8 mouse cellular contexts compared by ENCODE assay signal in genomic region chr3:88425708-88426420, GRCm38 (mm10). TPM values are rescaled to one million over a fixed set of nuclear protein-coding genes. Genes with fewer than 3 reads are reported as not detected.
DNase-seq lines count a peak whose midpoint lies in the region; ATAC-seq and TF ChIP-seq lines count a peak whose summit lies in the region.

No protein-coding gene starts in this region.

- ATAC-seq in heart, postnatal 0 days (ENCODE audit: insufficient read depth, low read depth), result no peak
- no peak for ATAC-seq in heart, embryonic 11.5 days (replicated peaks; ENCODE audit: insufficient number of reproducible peaks, low FRiP score, low TSS enrichment)
- ATAC-seq in midbrain, embryonic 11.5 days (ENCODE audit: low FRiP score), result no peak
- ATAC-seq in midbrain, embryonic 16.5 days, result no peak
- ATAC-seq in limb, embryonic 13.5 days (ENCODE audit: low FRiP score, low read depth), result no peak
- no peak for ATAC-seq in CD4-positive, CD25-positive, alpha-beta regulatory T cell, adult 4 months

- 77% methylated on average over 10 of the region's 10 CpGs for WGBS in heart, postnatal 0 days
- WGBS in heart, embryonic 11.5 days (ENCODE audit: insufficient replicate concordance), result 82% methylated on average over 10 of the region's 10 CpGs
- WGBS in midbrain, embryonic 11.5 days, result 86% methylated on average over 10 of the region's 10 CpGs
- 89% methylated on average over 10 of the region's 10 CpGs for WGBS in midbrain, embryonic 16.5 days
- 82% methylated on average over 10 of the region's 10 CpGs for WGBS in limb, embryonic 13.5 days
- WGBS in small intestine, adult 2 months, result 41% methylated on average over 10 of the region's 10 CpGs

- TF ChIP-seq POLR2A in small intestine, adult 2 months (IDR thresholded peaks at IDR 0.05; ENCODE audit: low read depth, low read length), result no peak

- TF ChIP-seq EP300 in heart, postnatal 0 days (IDR thresholded peaks at IDR 0.05; ENCODE audit: low read depth), result no peak

- H3K4me1 ChIP-seq in heart, postnatal 0 days (ENCODE audit: control insufficient read depth, insufficient read depth), result peaks cover 14% of the 10 kb centered on the region
- H3K4me1 ChIP-seq in heart, embryonic 11.5 days (ENCODE audit: control insufficient read depth, insufficient read depth, low read length), result peaks cover 14% of the 10 kb centered on the region
- peaks cover 13% of the 10 kb centered on the region for H3K4me1 ChIP-seq in midbrain, embryonic 11.5 days (ENCODE audit: control insufficient read depth, insufficient read depth, low read length)
- peaks cover 21% of the 10 kb centered on the region for H3K4me1 ChIP-seq in midbrain, embryonic 16.5 days (ENCODE audit: control insufficient read depth, insufficient read depth, low read length)
- H3K4me1 ChIP-seq in limb, embryonic 13.5 days, result peaks cover 24% of the 10 kb centered on the region
- peaks cover 24% of the 10 kb centered on the region; the same call in 1 of the 2 replicates for H3K4me1 ChIP-seq in small intestine, adult 2 months (ENCODE audit: control insufficient read depth, insufficient read depth, insufficient read length, low read length)

- peaks cover 8% of the 10 kb centered on the region for H3K36me3 ChIP-seq in heart, postnatal 0 days (replicated peaks; ENCODE audit: control insufficient read depth, insufficient read depth, low read length)
- H3K36me3 ChIP-seq in heart, embryonic 11.5 days (ENCODE audit: control insufficient read depth, insufficient read depth, low read length), result peaks cover 1% of the 10 kb centered on the region; the same call in 1 of the 2 replicates
- peaks cover under 1% of the 10 kb centered on the region; the same call in 1 of the 2 replicates for H3K36me3 ChIP-seq in midbrain, embryonic 11.5 days (ENCODE audit: control insufficient read depth, insufficient read depth, low read length)
- H3K36me3 ChIP-seq in midbrain, embryonic 16.5 days (ENCODE audit: control insufficient read depth, insufficient read depth, low read length), result peaks cover 4% of the 10 kb centered on the region; the same call in 1 of the 2 replicates
- H3K36me3 ChIP-seq in limb, embryonic 13.5 days, result peaks cover 10% of the 10 kb centered on the region
- H3K36me3 ChIP-seq in small intestine, adult 2 months (ENCODE audit: control insufficient read depth, insufficient read depth, low read length), result peaks cover 3% of the 10 kb centered on the region

- DNase-seq in heart, postnatal 0 days (ENCODE audit: low spot score), result no peak
- DNase-seq in midbrain, embryonic 11.5 days (ENCODE audit: low spot score, missing footprints), result no peak
- DNase-seq in urinary bladder, adult 2 months (ENCODE audit: low spot score), result no peak

- TF ChIP-seq CTCF in heart, postnatal 0 days (IDR thresholded peaks at IDR 0.05; ENCODE audit: low read depth), result no peak
- no peak for TF ChIP-seq CTCF in small intestine, adult 2 months (IDR thresholded peaks at IDR 0.05; ENCODE audit: extremely low read depth, insufficient read length, insufficient replicate concordance, low read depth, low read length)

- H3K9ac ChIP-seq in heart, postnatal 0 days (replicated peaks; ENCODE audit: low read depth, low read length), result peak overlapping the region; percentile 46; the same call in 1 of the 2 replicates
- H3K9ac ChIP-seq in heart, embryonic 11.5 days (ENCODE audit: low read depth, low read length), result no peak overlapping the region
- H3K9ac ChIP-seq in midbrain, embryonic 11.5 days (ENCODE audit: low read length), result no peak overlapping the region
- H3K9ac ChIP-seq in midbrain, embryonic 16.5 days (ENCODE audit: low read depth, low read length), result no peak overlapping the region
- no peak overlapping the region for H3K9ac ChIP-seq in limb, embryonic 13.5 days

- peak overlapping the region; percentile 91 for H3K4me2 ChIP-seq in heart, postnatal 0 days (ENCODE audit: low read depth, low read length)
- no peak overlapping the region for H3K4me2 ChIP-seq in heart, embryonic 11.5 days
- peak overlapping the region; percentile 23; the same call in 1 of the 2 replicates for H3K4me2 ChIP-seq in midbrain, embryonic 11.5 days
- H3K4me2 ChIP-seq in midbrain, embryonic 16.5 days (ENCODE audit: low read length), result no peak overlapping the region
- peak overlapping the region; percentile 96; the same call in 1 of the 2 replicates for H3K4me2 ChIP-seq in limb, embryonic 13.5 days (replicated peaks)

- peak overlapping the region; percentile 78; the same call in 1 of the 2 replicates for H3K4me3 ChIP-seq in heart, postnatal 0 days (ENCODE audit: low read depth, low read length)
- no peak overlapping the region for H3K4me3 ChIP-seq in heart, embryonic 11.5 days (ENCODE audit: low read depth, low read length)
- no peak overlapping the region for H3K4me3 ChIP-seq in midbrain, embryonic 11.5 days (ENCODE audit: low read depth, low read length)
- no peak overlapping the region for H3K4me3 ChIP-seq in midbrain, embryonic 16.5 days (ENCODE audit: low read depth, low read length)
- H3K4me3 ChIP-seq in limb, embryonic 13.5 days, result no peak overlapping the region
- H3K4me3 ChIP-seq in small intestine, adult 2 months (ENCODE audit: low read depth, low read length), result no peak overlapping the region

- no peaks in the 10 kb centered on the region for H3K27me3 ChIP-seq in heart, postnatal 0 days (ENCODE audit: control insufficient read depth, insufficient read depth, low read length)
- H3K27me3 ChIP-seq in heart, embryonic 11.5 days (ENCODE audit: control insufficient read depth, insufficient read depth, low read length), result no peaks in the 10 kb centered on the region
- no peaks in the 10 kb centered on the region for H3K27me3 ChIP-seq in midbrain, embryonic 11.5 days (ENCODE audit: control insufficient read depth, insufficient read depth, low read length)
- no peaks in the 10 kb centered on the region for H3K27me3 ChIP-seq in midbrain, embryonic 16.5 days (ENCODE audit: control insufficient read depth, insufficient read depth, low read depth, low read length)
- no peaks in the 10 kb centered on the region for H3K27me3 ChIP-seq in limb, embryonic 13.5 days
- no peaks in the 10 kb centered on the region for H3K27me3 ChIP-seq in small intestine, adult 2 months (ENCODE audit: control insufficient read depth, insufficient read depth, low read length)

- no peak overlapping the region for H3K27ac ChIP-seq in heart, postnatal 0 days (ENCODE audit: low read depth)
- no peak overlapping the region for H3K27ac ChIP-seq in heart, embryonic 11.5 days (ENCODE audit: low read depth, low read length)
- H3K27ac ChIP-seq in midbrain, embryonic 11.5 days (ENCODE audit: low read depth, low read length), result no peak overlapping the region
- no peak overlapping the region; the same call in 1 of the 2 replicates for H3K27ac ChIP-seq in midbrain, embryonic 16.5 days (ENCODE audit: low read length)
- no peak overlapping the region for H3K27ac ChIP-seq in limb, embryonic 13.5 days
- H3K27ac ChIP-seq in small intestine, adult 2 months (ENCODE audit: insufficient read depth, low read depth, low read length), result peak overlapping the region; percentile 77; the same call in 1 of the 2 replicates

- no peaks in the 10 kb centered on the region for H3K9me3 ChIP-seq in heart, postnatal 0 days (replicated peaks; ENCODE audit: control insufficient read depth, low read length)
- H3K9me3 ChIP-seq in heart, embryonic 11.5 days (replicated peaks; ENCODE audit: control insufficient read depth, low read length), result no peaks in the 10 kb centered on the region
- H3K9me3 ChIP-seq in midbrain, embryonic 11.5 days (ENCODE audit: control insufficient read depth, low read length), result no peaks in the 10 kb centered on the region
- H3K9me3 ChIP-seq in midbrain, embryonic 16.5 days (replicated peaks; ENCODE audit: control insufficient read depth, low read length, poor library complexity, severe bottlenecking), result no peaks in the 10 kb centered on the region
- H3K9me3 ChIP-seq in limb, embryonic 13.5 days, result no peaks in the 10 kb centered on the region

RNA-seq across cellular contexts. Expression of gene Slc25a44, which starts 0.9 kb away (rescaled TPM):
- total RNA-seq in heart, postnatal 0 days (2014; rRNA removed; ENCODE audit: low replicate concordance), result 17.2 and 25.4 TPM in 2 replicates
- 9.6 and 9.7 TPM in 2 replicates for polyA plus RNA-seq in heart, postnatal 0 days (2015; fragmentation: Nextera tagmentation; extraction: Ambion mirVana)
- 14.8 and 15.6 TPM in 2 replicates for polyA plus RNA-seq in heart, embryonic 11.5 days (2014; fragmentation: Nextera tagmentation; extraction: Ambion mirVana)
- 20.8 and 22.3 TPM in 2 replicates for polyA plus RNA-seq in midbrain, embryonic 11.5 days (2014; fragmentation: Nextera tagmentation; extraction: Ambion mirVana)
- 36.7 and 39.3 TPM in 2 replicates for polyA plus RNA-seq in midbrain, embryonic 16.5 days (2015; fragmentation: Nextera tagmentation; extraction: Ambion mirVana)
- 17.3 and 18.3 TPM in 2 replicates for polyA plus RNA-seq in limb, embryonic 13.5 days (2015; fragmentation: Nextera tagmentation; extraction: Ambion mirVana)
- 19.7 and 44.8 TPM in 2 replicates for polyA plus RNA-seq in small intestine, adult 2 months (2012; rRNA removed)
- 18.7 and 19.8 TPM in 2 replicates for polyA plus RNA-seq in urinary bladder, adult 2 months (2012; rRNA removed)
- polyA plus RNA-seq in CD4-positive, CD25-positive, alpha-beta regulatory T cell, adult 4 months (2017; shearing (Covaris generic)), result 10 to 100 TPM; 17.5 to 18.5 TPM

RNA-seq across cellular contexts. Expression of gene Pmf1, which starts 15.7 kb away (rescaled TPM):
- total RNA-seq in heart, postnatal 0 days (2014; rRNA removed; ENCODE audit: low replicate concordance), result 86.0 and 116 TPM in 2 replicates
- 62.9 and 65.8 TPM in 2 replicates for polyA plus RNA-seq in heart, postnatal 0 days (2015; fragmentation: Nextera tagmentation; extraction: Ambion mirVana)
- polyA plus RNA-seq in heart, embryonic 11.5 days (2014; fragmentation: Nextera tagmentation; extraction: Ambion mirVana), result 115 and 118 TPM in 2 replicates
- 128 and 132 TPM in 2 replicates for polyA plus RNA-seq in midbrain, embryonic 11.5 days (2014; fragmentation: Nextera tagmentation; extraction: Ambion mirVana)
- polyA plus RNA-seq in midbrain, embryonic 16.5 days (2015; fragmentation: Nextera tagmentation; extraction: Ambion mirVana), result 18.3 and 19.2 TPM in 2 replicates
- 125 and 127 TPM in 2 replicates for polyA plus RNA-seq in limb, embryonic 13.5 days (2015; fragmentation: Nextera tagmentation; extraction: Ambion mirVana)
- polyA plus RNA-seq in small intestine, adult 2 months (2012; rRNA removed), result 52.3 and 108 TPM in 2 replicates
- 25.4 and 27.2 TPM in 2 replicates for polyA plus RNA-seq in urinary bladder, adult 2 months (2012; rRNA removed)
- 10 to 100 TPM; 37.2 to 52.9 TPM for polyA plus RNA-seq in CD4-positive, CD25-positive, alpha-beta regulatory T cell, adult 4 months (2017; shearing (Covaris generic))

RNA-seq across cellular contexts. Expression of gene Sema4a, which starts 35.1 kb away (rescaled TPM):
- total RNA-seq in heart, postnatal 0 days (2014; rRNA removed; ENCODE audit: low replicate concordance), result 2.0 and 2.1 TPM in 2 replicates
- 0.93 and 1.0 TPM in 2 replicates for polyA plus RNA-seq in heart, postnatal 0 days (2015; fragmentation: Nextera tagmentation; extraction: Ambion mirVana)
- polyA plus RNA-seq in heart, embryonic 11.5 days (2014; fragmentation: Nextera tagmentation; extraction: Ambion mirVana), result 0.80 and 0.92 TPM in 2 replicates
- 6.3 and 6.8 TPM in 2 replicates for polyA plus RNA-seq in midbrain, embryonic 11.5 days (2014; fragmentation: Nextera tagmentation; extraction: Ambion mirVana)
- polyA plus RNA-seq in midbrain, embryonic 16.5 days (2015; fragmentation: Nextera tagmentation; extraction: Ambion mirVana), result 42.5 and 44.0 TPM in 2 replicates
- 7.9 and 9.9 TPM in 2 replicates for polyA plus RNA-seq in limb, embryonic 13.5 days (2015; fragmentation: Nextera tagmentation; extraction: Ambion mirVana)
- polyA plus RNA-seq in small intestine, adult 2 months (2012; rRNA removed), result 137 and 321 TPM in 2 replicates
- polyA plus RNA-seq in urinary bladder, adult 2 months (2012; rRNA removed), result 63.2 and 63.3 TPM in 2 replicates
- 10 to 100 TPM; 17.6 to 32.8 TPM for polyA plus RNA-seq in CD4-positive, CD25-positive, alpha-beta regulatory T cell, adult 4 months (2017; shearing (Covaris generic))

RNA-seq across cellular contexts. Expression of gene Bglap, which starts 41.6 kb away (rescaled TPM):
- not detected in 2 replicates for total RNA-seq in heart, postnatal 0 days (2014; rRNA removed; ENCODE audit: low replicate concordance)
- not detected in 2 replicates for polyA plus RNA-seq in heart, postnatal 0 days (2015; fragmentation: Nextera tagmentation; extraction: Ambion mirVana)
- polyA plus RNA-seq in heart, embryonic 11.5 days (2014; fragmentation: Nextera tagmentation; extraction: Ambion mirVana), result not detected in 2 replicates
- polyA plus RNA-seq in midbrain, embryonic 11.5 days (2014; fragmentation: Nextera tagmentation; extraction: Ambion mirVana), result 0.48 TPM in 1 of 2 replicates, not detected in the other
- polyA plus RNA-seq in midbrain, embryonic 16.5 days (2015; fragmentation: Nextera tagmentation; extraction: Ambion mirVana), result 0.88 TPM in 1 of 2 replicates, not detected in the other
- 0.63 TPM in 1 of 2 replicates, not detected in the other for polyA plus RNA-seq in limb, embryonic 13.5 days (2015; fragmentation: Nextera tagmentation; extraction: Ambion mirVana)
- 1.6 TPM in 1 of 2 replicates, not detected in the other for polyA plus RNA-seq in small intestine, adult 2 months (2012; rRNA removed)
- 0.27 and 0.89 TPM in 2 replicates for polyA plus RNA-seq in urinary bladder, adult 2 months (2012; rRNA removed)
- not detected for polyA plus RNA-seq in CD4-positive, CD25-positive, alpha-beta regulatory T cell, adult 4 months (2017; shearing (Covaris generic))

RNA-seq across cellular contexts. Expression of gene Bglap2, which starts 47.4 kb away (rescaled TPM):
- not detected in 2 replicates for total RNA-seq in heart, postnatal 0 days (2014; rRNA removed; ENCODE audit: low replicate concordance)
- not detected in 2 replicates for polyA plus RNA-seq in heart, postnatal 0 days (2015; fragmentation: Nextera tagmentation; extraction: Ambion mirVana)
- not detected in 2 replicates for polyA plus RNA-seq in heart, embryonic 11.5 days (2014; fragmentation: Nextera tagmentation; extraction: Ambion mirVana)
- polyA plus RNA-seq in midbrain, embryonic 11.5 days (2014; fragmentation: Nextera tagmentation; extraction: Ambion mirVana), result not detected in 2 replicates
- polyA plus RNA-seq in midbrain, embryonic 16.5 days (2015; fragmentation: Nextera tagmentation; extraction: Ambion mirVana), result 1.3 TPM in 1 of 2 replicates, not detected in the other
- not detected in 2 replicates for polyA plus RNA-seq in limb, embryonic 13.5 days (2015; fragmentation: Nextera tagmentation; extraction: Ambion mirVana)
- 0.70 TPM in 1 of 2 replicates, not detected in the other for polyA plus RNA-seq in small intestine, adult 2 months (2012; rRNA removed)
- 21.5 and 24.7 TPM in 2 replicates for polyA plus RNA-seq in urinary bladder, adult 2 months (2012; rRNA removed)
- polyA plus RNA-seq in CD4-positive, CD25-positive, alpha-beta regulatory T cell, adult 4 months (2017; shearing (Covaris generic)), result not detected

Comparison
In these comparisons a context has a peak if more than half of its experiments do, and no peak if none do; other contexts are left out.
1. H3K4me2 ChIP-seq: peak in heart, postnatal 0 days (single experiment), midbrain, embryonic 11.5 days (single experiment) and limb, embryonic 13.5 days (single experiment); none in heart, embryonic 11.5 days (single experiment) and midbrain, embryonic 16.5 days (single experiment).